Mouse (Mus musculus) megakaryocyte-erythroid progenitor cell, adult 5-6 weeks (primary cell): ENCODE measurements at regions not wholly inside any gene's neighbourhood (a gene's known extent, or its start where the extent isn't known, plus 50 kb on each side); places are given as distances from the start of the nearest gene placed in this dataset.
A peak's percentile ranks its signal among the peaks of the same experiment; 100 is the strongest.

Source experiments
- ATAC-seq: replicated peaks from 2 replicates; pipeline ENCODE4 v1.8.0; 2016; ENCODE audit warnings: mild to moderate bottlenecking, inconsistent platforms; ENCODE audit not compliant: severe bottlenecking, poor library complexity, low FRiP score, low TSS enrichment

DNA sequence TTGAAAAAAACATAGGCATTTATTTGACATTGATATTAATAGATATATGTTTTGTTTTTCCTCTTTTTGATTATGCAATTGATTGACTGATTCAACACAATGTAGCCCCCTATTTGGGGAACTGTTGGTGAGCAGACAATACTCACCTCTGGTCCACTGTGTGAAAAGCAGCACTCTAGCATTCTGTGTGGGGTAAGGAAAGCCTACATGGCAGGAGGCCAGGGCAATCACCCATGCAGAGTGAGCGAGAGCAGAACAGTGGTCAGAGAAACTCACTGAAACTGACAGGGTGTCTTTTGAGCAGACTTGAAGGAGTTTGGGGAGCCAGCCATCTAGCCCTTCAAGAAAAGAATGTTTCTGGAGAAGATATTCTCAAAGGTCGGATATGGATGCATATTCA is 73.2 kb upstream of the Azi2 start:
- ATAC-seq: no peak

DNA sequence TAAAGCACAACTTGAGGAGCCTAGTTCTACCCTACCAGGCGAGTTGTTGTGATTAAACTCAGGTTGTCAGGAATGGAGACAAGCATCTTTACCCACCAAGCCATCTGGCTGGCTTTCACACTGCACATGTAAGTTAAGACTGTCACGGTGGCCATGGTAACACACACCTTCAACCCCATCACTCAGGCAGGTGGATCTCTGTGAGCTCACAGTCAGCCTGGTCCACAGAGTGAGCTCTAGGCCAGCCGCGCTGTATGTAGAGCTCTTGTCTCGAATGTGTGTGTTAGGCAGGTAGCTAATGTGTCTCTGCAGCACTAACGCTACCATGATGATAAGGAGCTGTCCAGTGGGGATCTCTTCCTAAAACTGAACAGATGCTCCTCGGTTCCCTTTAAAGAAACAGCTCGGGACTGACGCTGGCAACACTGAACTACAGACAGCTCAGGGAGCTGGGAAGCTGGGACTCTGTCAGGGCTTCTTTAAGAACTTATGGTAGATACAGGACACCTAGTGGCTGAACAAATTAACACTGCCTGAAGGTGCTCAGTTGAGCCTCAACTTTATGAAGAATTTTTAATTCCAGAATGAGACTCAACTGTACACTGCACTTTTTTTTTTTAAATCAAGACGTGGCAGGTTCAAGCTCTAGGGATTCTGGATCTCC is 73.8 kb upstream of the Azi2 start:
- ATAC-seq: peak; percentile 75

DNA sequence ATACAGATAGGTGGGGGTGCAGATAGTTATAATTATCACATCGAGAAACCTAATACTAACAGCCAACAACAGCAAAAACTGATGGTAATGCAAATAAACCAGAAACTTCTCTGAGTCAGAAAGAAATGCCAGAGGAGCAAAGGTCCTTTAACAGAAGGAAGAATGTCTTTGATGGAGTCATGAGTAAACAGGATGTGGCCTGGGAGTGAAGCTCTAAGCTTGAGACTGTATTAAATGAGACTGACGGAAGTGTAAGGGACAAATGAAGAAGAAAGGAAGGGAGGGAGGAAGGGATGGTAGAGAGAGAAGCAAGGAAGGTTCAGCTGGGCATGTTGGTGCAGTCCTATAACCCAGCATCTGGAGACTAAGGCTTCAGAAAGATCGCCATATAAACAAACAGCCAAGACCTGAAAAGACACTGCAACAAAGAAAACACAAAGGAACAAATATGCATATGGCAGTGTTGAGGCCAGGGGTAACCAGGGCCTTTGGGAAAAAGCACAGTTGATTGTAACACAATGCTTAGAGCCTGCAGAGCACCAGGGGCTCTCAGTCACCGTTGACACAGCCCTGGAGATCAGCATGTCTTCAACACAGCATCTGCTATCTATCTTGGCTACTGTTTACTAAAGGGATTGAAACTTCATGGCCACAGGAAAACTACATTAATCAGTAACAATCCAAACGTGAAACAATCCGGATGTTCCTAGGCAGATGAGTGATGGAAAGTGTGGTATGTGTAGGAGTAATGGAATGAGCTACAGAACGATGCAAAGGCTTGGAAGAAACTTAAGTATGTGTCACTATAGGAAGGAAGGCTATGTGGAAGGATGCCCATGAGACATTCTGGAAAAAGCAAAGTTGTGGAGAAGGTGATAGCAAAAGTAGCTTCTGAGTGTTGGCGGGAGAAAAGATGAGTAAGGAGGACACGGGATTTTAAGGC is 77.9 kb upstream of the Azi2 start:
- ATAC-seq: no peak

DNA sequence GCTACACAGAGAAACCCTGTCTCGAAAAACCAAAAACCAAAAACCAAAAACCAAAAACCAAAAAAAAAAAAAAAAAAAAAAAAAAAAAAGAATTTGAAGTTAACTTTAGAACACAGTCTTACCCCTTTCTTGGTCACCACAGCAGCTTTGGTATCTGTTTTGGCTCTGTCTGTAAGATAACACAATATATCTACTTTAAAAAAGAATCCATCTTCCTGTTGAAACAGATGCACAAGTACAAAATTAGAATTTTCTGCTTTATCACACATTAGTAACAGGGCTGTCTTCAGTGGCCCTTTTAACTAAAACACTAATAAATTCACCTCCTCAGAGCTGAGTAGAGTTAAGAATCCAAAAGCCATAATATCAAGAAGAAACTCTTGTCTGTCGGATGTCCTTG is 80.5 kb upstream of the Azi2 start:
- 0 out of 2 replicates have a peak, but pooled peaks have one; percentile 37 for ATAC-seq

DNA sequence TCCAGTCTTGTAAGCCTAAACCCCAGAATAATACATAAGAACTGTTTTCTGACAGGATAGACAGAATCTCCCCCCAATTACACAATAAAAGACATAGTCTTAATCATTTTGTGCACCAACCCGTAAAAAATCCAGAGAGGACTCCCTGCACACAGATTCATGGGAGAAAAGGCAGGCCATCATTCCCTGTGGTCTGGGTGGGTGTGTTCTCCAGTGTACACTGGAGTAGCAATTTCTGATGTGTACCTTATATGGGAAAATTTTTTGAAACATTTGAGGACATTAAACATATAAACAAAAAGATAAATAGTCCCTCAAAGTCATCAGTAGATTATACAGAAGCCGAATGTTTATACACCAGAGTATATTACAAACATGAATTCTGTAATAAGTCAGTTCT is 83.1 kb upstream of the Azi2 start:
- no peak for ATAC-seq

DNA sequence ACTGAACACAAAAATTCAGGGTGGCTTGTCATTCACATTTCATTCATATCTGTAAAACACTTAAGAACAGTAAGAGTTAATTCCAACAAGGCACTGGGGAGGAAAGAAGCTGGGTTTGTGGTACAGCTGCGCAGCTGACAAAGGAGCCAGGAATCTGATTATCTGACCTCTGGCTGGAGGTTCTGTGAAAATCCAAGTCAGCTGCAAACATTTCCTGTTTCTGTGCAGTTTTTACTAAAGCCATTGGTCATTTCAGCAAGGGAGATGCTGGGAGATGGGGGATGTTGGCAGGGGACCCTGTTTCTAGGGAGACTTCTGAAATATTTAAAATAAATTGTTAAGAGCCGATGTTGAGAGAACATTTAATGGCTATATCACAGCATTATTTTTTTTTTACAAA is 83.6 kb upstream of the Azi2 start:
- ATAC-seq: no peak

DNA sequence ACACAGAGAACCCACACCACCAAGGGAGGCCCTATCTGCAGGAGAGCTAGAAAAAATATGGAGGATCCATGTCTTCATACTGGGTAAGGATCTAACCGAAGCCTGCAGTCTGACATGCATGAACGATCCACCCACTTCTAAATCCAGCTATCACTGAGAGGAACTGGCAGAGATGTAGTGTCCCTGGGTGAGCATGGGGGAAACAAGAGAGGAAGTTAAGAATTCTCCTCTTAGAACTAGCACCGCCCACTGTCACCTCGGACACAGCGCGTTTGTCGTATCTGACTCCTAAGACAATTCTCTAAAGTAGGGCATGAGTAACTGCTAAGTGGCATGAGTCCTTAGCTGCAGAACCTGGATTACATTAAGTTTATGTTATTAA is 112.8 kb upstream of the Azi2 start:
- ATAC-seq: peak; percentile 45

DNA sequence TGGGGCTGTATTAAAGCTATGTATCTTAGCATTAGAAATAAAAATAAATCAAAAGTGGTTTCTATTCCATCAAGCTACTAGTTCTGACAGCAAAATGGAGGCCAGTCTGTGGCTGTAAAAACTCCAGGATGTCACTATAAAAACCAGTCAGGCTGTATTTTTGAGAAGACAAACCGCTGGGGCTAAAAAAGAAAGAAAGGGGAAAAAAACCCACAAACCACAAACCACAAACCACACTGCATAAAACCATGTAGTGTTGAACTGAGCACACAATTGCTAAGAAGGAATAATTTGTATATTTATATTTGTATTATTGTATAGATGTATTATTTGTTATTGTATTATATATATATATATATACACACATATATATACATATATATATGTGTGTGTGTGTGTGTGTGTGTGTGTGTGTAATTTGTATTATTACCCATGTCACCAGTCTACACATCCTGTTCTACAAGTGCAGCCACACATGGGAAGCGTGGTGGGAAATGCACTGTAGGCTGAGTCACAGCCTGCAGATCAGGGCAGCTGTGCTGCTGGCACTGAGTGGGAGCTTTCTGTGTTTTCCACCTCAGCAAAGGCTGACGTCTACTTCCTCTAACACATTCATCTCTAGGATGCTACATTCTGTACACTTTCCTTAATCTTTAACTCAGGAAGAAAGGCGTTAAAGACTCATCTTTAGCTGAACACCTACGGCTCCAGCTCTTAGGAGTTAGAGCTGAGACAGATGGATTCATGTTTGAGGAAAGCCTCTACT is 113.4 kb upstream of the Azi2 start:
- no peak for ATAC-seq

DNA sequence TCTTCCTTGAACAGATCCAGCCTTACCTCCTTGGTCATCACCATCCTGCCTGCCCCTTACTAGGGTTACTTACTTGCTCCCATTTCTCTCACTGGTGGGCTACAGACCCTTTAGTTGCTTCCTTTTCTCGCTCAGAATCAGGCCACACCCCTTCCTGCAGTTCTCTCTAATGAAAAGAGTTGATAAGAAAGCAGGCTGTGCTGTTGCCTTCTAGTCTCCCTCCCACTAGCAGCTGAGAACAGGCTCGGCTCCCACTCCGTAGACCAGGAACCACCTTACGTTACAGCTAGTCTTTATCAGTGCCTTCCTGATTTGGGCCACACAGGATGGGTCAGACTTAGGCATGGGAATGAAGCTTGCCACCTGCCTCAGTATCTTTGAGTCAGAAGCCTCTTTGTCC is 117.3 kb upstream of the Azi2 start:
- ATAC-seq: peak; percentile 86

DNA sequence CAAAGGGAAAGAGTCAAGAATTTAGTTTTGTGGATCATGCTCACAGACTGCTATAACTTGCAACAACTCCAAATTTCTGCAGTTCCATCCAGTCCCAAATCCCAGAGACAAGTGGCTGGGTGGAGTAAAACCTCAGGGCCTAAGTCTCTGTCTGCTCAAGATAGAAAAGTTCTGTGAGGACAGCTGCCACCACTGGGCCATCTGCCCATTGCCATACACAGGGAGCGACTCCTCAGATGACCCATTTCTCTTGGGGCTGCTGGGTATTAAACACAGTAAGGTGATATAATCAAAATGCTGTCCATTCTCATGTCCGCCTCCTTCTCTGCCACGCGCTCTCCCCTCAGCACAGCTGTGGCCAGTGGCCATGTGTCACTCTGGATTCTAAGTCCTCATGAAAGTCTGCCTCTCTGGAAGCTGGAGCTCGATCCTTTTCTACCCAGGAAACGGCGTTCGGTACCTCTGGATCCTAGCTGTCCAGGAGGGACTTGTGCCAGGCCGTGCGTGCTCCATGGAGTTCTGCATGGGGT is 132.3 kb upstream of the Azi2 start:
- ATAC-seq: no peak

DNA sequence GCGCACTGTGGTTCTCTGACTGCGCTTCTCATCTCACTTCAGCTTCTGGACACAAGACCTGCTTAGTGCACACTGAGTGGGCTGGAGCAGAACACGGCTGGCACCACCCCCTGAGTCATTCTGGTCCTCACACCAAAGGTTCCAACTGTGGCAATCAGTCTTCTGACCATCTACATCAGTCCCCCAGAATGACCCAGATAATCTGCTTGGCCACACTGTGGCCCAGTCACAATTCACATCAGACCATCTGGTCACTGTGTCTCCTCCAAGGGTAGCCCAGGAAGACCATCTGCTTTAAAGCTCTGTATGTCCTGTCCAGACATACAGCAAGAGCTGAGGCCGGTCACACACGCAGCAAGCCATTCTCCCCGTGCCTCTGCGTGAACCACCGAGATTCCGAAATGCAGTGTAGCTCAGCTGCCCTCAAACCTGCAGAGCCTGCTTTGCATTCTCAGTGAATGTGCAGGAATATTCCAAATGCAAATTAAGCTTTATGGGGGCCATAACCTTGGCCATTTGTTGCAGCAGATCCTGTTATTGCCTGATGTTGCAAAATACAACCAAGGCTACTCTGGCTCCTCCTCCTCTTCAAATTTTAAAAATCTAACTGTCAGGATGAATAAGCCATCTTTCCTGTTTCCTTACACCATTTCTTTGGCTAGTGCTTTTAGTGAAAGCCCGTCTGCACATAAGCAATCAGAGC is 135.1 kb upstream of the Azi2 start:
- no peak for ATAC-seq

DNA sequence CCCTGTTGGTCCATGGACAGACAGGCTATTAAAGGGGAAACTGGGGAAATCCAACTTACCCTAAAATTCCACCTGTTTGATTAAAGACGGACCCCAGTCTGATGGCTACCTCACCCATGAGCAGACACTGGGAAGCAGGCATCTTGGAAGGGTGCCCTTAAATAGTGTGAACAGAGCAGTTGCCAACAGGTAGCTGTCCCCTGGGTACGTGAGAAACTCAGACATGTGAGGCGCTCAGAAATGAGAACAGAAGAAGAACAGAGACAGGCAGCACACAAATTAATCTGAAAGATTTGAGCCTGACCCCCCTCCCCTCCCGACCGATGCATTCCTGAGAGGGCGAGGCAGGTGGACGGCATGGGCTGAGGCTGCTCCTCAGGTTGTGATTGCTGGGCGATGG is 135.7 kb upstream of the Azi2 start:
- no peak for ATAC-seq

DNA sequence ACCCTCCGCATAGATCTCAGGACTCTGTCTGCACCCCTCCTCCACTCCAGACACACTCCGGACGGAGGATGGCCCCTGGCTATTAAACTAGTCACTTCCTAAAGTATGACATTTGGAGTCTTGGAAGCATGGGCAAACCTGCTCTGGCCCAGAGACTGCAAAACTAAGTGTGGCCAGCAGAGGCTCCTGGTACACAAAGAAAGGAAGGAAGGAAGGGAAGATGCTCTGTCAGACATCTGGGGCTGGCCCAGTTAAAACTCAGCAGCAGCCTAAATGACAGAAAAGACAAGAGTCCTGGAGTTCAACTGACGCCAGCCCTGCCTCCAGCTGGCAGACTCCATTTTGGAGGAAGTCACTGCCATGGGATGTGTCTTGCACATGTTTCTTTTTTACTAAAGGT is 137.3 kb upstream of the Azi2 start:
- peak; percentile 68 for ATAC-seq

DNA sequence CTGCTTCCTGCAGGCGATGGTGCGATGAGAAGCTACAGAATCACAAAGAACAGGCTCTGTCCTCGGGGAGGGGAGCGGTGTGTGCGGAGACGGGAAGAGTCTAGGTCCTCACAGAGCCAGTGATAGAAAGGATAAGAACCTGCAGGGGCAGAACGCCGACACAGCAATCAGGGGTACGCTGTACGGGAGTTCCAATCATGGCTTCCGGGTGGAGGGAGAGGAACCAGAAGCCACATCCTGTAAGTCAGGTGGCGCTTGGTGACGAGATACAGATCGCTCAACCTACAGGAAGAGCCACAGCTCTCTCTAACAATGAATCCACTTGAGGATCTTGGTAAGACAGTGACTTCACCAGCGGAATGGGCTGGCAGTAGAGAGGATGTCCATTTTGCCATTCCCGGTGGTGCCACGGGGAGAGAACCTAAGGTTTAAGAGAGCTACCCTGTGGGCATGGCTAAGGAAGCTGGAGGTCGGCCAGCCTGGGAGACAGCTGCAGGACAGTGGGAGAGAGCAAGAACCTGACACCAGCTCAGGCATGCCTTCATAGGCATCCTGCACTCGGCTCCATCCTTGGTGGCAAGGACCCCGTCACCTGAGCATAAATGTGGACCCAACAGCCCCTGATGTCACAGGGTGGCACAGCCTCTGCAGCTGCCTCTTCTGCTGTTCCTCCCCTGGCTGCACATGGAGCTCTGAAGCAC is 137.9 kb upstream of the Azi2 start:
- peak; percentile 45 for ATAC-seq

DNA sequence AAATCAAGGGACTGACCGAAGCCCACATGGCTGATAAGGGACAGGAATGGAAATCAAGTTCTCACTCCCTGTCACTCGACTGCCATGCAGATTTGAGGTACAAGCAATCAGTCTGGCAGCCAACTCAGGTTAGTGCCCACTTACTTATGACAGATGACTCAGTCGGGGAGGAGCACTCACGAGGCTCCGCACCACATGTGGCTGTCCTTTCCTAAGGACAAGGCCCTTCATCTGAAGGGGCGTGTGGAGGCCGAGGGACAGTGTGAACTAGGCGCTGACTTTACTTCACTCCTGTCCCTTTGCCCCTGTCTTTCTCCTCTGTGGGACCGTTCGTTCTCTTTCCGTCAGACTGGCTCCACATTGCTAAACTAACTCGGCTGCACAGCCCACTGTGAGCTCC is 139.7 kb upstream of the Azi2 start:
- ATAC-seq: no peak

DNA sequence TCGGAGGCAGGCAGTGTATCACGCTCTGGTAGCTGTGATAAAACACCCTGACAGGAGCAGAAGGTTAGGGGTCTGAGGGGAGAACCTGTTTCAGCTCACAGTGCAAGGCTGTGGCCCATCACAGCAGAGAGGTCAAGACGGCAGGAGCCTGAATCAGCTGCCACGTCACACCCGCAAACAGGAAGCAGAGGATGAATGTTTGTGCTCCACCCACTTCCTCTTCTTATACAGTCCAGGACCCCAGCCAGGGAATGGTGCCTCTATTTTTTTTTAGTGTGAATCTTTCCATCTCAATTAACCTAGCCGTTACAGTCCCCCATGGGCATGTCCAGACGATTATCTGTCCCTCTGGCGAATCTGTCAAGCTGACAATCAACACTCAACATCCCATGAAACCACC is 143.8 kb upstream of the Azi2 start:
- no peak for ATAC-seq

DNA sequence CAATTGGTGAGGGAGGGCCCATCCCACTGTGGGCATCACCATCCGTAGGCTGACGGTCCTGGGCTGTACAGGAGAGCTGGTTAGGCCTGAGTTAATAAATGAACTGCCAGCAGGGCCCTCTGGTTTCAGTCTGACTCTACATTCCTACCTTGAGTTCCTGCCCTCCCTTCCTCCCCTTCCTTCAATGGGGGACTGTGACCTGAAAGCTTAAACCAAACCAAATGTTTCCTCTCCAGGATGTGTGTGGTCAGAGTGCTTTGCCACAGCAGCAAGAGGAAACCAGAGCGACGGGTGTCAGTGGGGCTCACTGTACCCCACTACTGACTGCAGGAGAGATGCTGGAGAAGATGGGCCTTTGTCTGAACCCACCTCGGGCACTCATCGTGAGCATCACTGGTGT is 147.7 kb upstream of the Azi2 start:
- ATAC-seq: no peak

DNA sequence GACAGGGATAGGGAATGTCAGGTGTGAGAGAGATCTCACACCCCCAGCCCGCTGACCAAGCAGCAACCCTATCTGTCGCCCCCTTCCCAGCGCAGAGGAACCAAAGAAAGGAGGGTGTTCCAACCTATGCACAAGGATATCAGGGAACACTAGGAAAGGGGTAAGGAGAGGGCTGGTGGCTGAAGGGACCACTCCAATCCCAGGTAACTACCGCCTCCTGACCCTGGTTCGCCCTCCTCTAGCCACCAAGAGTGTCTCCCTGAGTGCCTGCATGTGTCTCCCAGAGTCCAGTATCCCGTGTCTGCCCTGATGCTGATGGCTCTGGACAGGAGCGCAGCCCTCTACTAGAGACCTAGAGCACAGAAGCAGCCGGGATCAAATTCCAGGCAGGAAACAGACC is 167.1 kb upstream of the Azi2 start:
- no peak for ATAC-seq
